Mouse (Mus musculus) heart, postnatal 10 days (tissue): ENCODE data around the gene Fam107b. TPM values are rescaled to one million over a fixed set of nuclear protein-coding genes. Genes with fewer than 3 reads are reported as not detected.

ENCODE experiments used
- DNase-seq, 2 experiments: peaks; one replicate each; pipeline ENCODE4 v3.0.0; 2021
- intact Hi-C: fragments of 180-260 bp; cut with DNase I; formaldehyde crosslinking; loops from one replicate; pipeline ENCODE4 v1.15.1; 2025
- total RNA-seq, 2 experiments: library from RNA; stranded (reverse); gene quantifications; 2 replicates each; pipeline ENCODE4 v1.2.3; 2021

Fam107b gene
- total RNA-seq, 2 experiments from 2014 or later, result 20.7 to 23.9 TPM

GRCm38 (mm10) chr2:3765957-3766783, 195.9 kb downstream of the Fam107b start:
- peak; percentile 24 to 30 for DNase-seq
- intact Hi-C loops, result loop anchor here (2.0 to 5.0 kb wide), 2 partner anchors 53 to 134 kb away; no protein-coding TSS in a partner anchor

- peak; percentile 66 to 86 for DNase-seq
- intact Hi-C loops, result loop anchor here (1.0 to 5.0 kb wide), 2 partner anchors 137 to 223 kb away; no protein-coding TSS in a partner anchor
Measured at GRCm38 (mm10) chr2:3769260-3769659, 199.0 kb downstream of the Fam107b start.

- DNase-seq, result no peak
- intact Hi-C loops, result loop anchor here (1.0 to 5.0 kb wide), 2 partner anchors 138 to 224 kb away; no protein-coding TSS in a partner anchor
Measured at GRCm38 (mm10) chr2:3769786-3770318, 199.6 kb downstream of the Fam107b start.

- intact Hi-C loops, result no loop called here
- DNase-seq, result no peak
Measured at GRCm38 (mm10) chr2:3770383-3770782, 200.1 kb downstream of the Fam107b start.

- no peak for DNase-seq
- intact Hi-C loops, result no loop called here
Measured at GRCm38 (mm10) chr2:3771483-3771882, 201.2 kb downstream of the Fam107b start.

- intact Hi-C loops, result no loop called here
Measured at GRCm38 (mm10) chr2:3773089-3773488, 202.8 kb downstream of the Fam107b start.

GRCm38 (mm10) chr2:3775569-3775968, 205.3 kb downstream of the Fam107b start:
- intact Hi-C loops, result no loop called here
- DNase-seq, result no peak

More at GRCm38 (mm10) chr2:3773089-3773488, 202.8 kb downstream of the Fam107b start:
- DNase-seq, result no peak

GRCm38 (mm10) chr2:3776045-3776444, 205.8 kb downstream of the Fam107b start:
- intact Hi-C loops, result no loop called here
- no peak for DNase-seq

GRCm38 (mm10) chr2:3777696-3778095, 207.4 kb downstream of the Fam107b start:
- DNase-seq, result no peak
- intact Hi-C loops, result no loop called here

GRCm38 (mm10) chr2:3785546-3785945, 215.3 kb downstream of the Fam107b start:
- no peak for DNase-seq
- intact Hi-C loops, result no loop called here

- no peak for DNase-seq
- intact Hi-C loops, result no loop called here
Measured at GRCm38 (mm10) chr2:3787752-3788423, 217.6 kb downstream of the Fam107b start.

- DNase-seq, result no peak
- intact Hi-C loops, result no loop called here
Measured at GRCm38 (mm10) chr2:3788424-3788786, 218.1 kb downstream of the Fam107b start.

- DNase-seq, result no peak
- intact Hi-C loops, result no loop called here
Measured at GRCm38 (mm10) chr2:3796543-3796942, 226.3 kb downstream of the Fam107b start.

- DNase-seq, result peak; percentile 50 to 70
- intact Hi-C loops, result loop anchor here (2.0 kb wide), 1 partner anchor 451 kb away; no protein-coding TSS in a partner anchor
Measured at GRCm38 (mm10) chr2:3799767-3800554, 229.7 kb downstream of the Fam107b start.

GRCm38 (mm10) chr2:3800555-3800878, 230.2 kb downstream of the Fam107b start:
- DNase-seq, result no peak
- intact Hi-C loops, result no loop called here

GRCm38 (mm10) chr2:3805742-3806141, 235.5 kb downstream of the Fam107b start:
- intact Hi-C loops, result no loop called here
- no peak for DNase-seq

GRCm38 (mm10) chr2:3810321-3810720, 240.0 kb downstream of the Fam107b start:
- intact Hi-C loops, result no loop called here
- DNase-seq, result no peak

GRCm38 (mm10) chr2:3816142-3816609, 245.9 kb downstream of the Fam107b start:
- intact Hi-C loops, result loop anchor here (2.0 kb wide), 1 partner anchor 677 kb away; no protein-coding TSS in a partner anchor
- DNase-seq, result peak; percentile 48 to 60

- no peak for DNase-seq
- intact Hi-C loops, result loop anchor here (2.0 kb wide), 1 partner anchor 675 kb away; no protein-coding TSS in a partner anchor
Measured at GRCm38 (mm10) chr2:3817626-3818025, 247.3 kb downstream of the Fam107b start.
